Mouse (Mus musculus) liver, postnatal 0 days (tissue): Measurements from ENCODE around the gene Utp18. TPM values are rescaled to one million over a fixed set of nuclear protein-coding genes. Genes with fewer than 3 reads are reported as not detected.

Source experiments
- ATAC-seq: fragments of 200-750 bp; cut with Nextera tagmentation; 2 replicates; pipeline ENCODE4 v1.8.0; 2017; ENCODE audit warnings: mild to moderate bottlenecking, moderate library complexity
- DNase-seq: peaks from one replicate; pipeline ENCODE4 v3.0.0-alpha.2; 2016
- H3K27ac ChIP-seq: fragments of 300-500 bp; sonication (generic); 2 replicates; pipeline ENCODE4 v1.5.1; 2014; ENCODE audit warnings: antibody characterized with exemption, moderate library complexity, mild to moderate bottlenecking, low read depth
- H3K27me3 ChIP-seq: fragments of 300-500 bp; sonication (generic); 2 replicates; pipeline ENCODE4 v1.6.1; 2014; ENCODE audit warnings: low read length, control low read depth, mixed read lengths; ENCODE audit not compliant: insufficient read depth
- H3K36me3 ChIP-seq: fragments of 300-500 bp; sonication (generic); replicated peaks from 2 replicates; pipeline ENCODE4 v1.6.1; 2014; ENCODE audit warnings: mild to moderate bottlenecking, control low read depth, low read length, moderate library complexity, mixed read lengths; ENCODE audit not compliant: insufficient read depth
- H3K4me1 ChIP-seq: fragments of 300-500 bp; sonication (generic); 2 replicates; pipeline ENCODE4 v1.6.1; 2014; ENCODE audit warnings: antibody characterized with exemption, mild to moderate bottlenecking, control low read depth; ENCODE audit not compliant: insufficient read depth
- H3K4me2 ChIP-seq: fragments of 300-500 bp; sonication (generic); 2 replicates; pipeline ENCODE4 v1.6.1; 2014; ENCODE audit warnings: low read depth, mild to moderate bottlenecking, low read length, moderate library complexity, mixed read lengths
- H3K4me3 ChIP-seq: fragments of 300-500 bp; sonication (generic); 2 replicates; pipeline ENCODE4 v1.5.1; 2014; ENCODE audit warnings: low read depth, low read length
- H3K9ac ChIP-seq: fragments of 300-500 bp; sonication (generic); replicated peaks from 2 replicates; pipeline ENCODE4 v1.6.1; 2014; ENCODE audit warnings: mild to moderate bottlenecking, moderate library complexity
- H3K9me3 ChIP-seq: fragments of 300-500 bp; sonication (generic); 2 replicates; pipeline ENCODE4 v1.6.1; 2016; ENCODE audit warnings: mild to moderate bottlenecking, control low read depth, low read length, mixed read lengths
- CTCF ChIP-seq: sonication (generic); IDR thresholded peaks from 2 replicates; pipeline ENCODE4 v1.5.1; 2016; ENCODE audit warnings: antibody characterized with exemption, low read depth
- EP300 ChIP-seq: IDR thresholded peaks from 2 replicates; pipeline ENCODE4 v1.6.1; 2016; ENCODE audit warnings: antibody characterized with exemption, low read depth, mild to moderate bottlenecking
- WGBS: fragments of 180-500 bp; shearing (Covaris S2); extraction: QIAGEN DNeasy Blood & Tissue Kit; methylation state at CpG from one replicate; pipeline ENCODE4 v1.1.7; 2014; ENCODE audit not compliant: insufficient replicate concordance; 5-methylcytosine and 5-hydroxymethylcytosine counted together
- polyA plus RNA-seq: library from polyadenylated mRNA; unstranded; fragments of >200 nt; fragmentation: Nextera tagmentation; extraction: Ambion mirVana; gene quantifications from 2 replicates; pipeline ENCODE4 v1.2.1, GENCODE M21; 2015

Utp18 gene
- polyA plus RNA-seq, 1 experiment from 2014 or later: 9.1 TPM

DNA sequence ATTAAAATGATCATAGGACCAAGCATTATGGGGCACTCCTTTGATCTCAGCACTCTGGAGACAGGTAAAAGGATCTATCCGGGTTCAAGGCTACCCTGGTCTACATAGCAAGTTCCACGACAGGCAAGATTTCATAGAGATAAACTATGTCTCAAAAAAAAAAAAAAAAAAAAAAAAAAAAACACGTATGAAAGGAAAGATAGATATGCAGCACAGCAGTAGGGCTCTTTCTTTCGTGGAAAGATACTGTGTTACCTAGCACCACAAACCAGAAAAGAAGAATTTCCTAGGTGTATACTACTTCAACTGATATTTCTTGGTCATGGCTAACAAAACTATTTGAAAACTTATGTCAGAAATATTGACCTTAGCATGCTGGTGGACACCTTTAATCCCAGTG, 21.3 kb upstream of the Utp18 start:
- TF ChIP-seq EP300 (no peak), CTCF (no peak)
- no peak for DNase-seq
- no peaks in the 10 kb centered on the region for H3K9me3 ChIP-seq
- H3K4me2 ChIP-seq: no peak overlapping the region
- H3K4me3 ChIP-seq: no peak overlapping the region
- ATAC-seq: no peak
- H3K4me1 ChIP-seq: peaks cover 4% of the 10 kb centered on the region; the same call in 1 of the 2 replicates
- no peak overlapping the region for H3K27ac ChIP-seq
- H3K27me3 ChIP-seq: no peaks in the 10 kb centered on the region
- H3K36me3 ChIP-seq: peaks cover 43% of the 10 kb centered on the region
- WGBS: 64% methylated on average over 4 of the region's 4 CpGs
- H3K9ac ChIP-seq: no peak overlapping the region

DNA sequence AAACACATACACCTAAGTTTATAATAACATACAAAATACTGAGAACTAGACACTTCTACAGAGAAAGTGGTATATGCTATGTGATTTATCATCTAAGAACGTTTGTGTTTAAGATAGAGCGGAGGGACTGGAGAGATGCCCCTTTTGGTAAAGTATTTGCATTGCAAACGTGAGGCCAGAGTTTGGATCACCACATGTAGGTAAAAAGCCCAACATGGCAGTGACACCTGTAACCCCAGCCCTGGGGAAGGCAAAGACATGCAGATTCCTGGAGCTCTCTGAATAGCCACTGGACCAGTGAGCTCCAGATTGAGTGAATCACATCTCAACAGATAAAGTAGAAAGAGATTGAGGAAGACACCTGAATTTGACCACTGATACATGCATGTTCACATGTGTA, 12.2 kb upstream of the Utp18 start:
- Histone ChIP-seq H3K27me3 (no peaks in the 10 kb centered on the region), H3K36me3 (peaks cover 10% of the 10 kb centered on the region), H3K4me3 (no peak overlapping the region), H3K4me2 (no peak overlapping the region), H3K4me1 (no peaks in the 10 kb centered on the region; the same call in 1 of the 2 replicates), H3K9me3 (no peaks in the 10 kb centered on the region), H3K27ac (no peak overlapping the region), H3K9ac (no peak overlapping the region)
- no peak for DNase-seq
- no peak for ATAC-seq
- 76% methylated on average over 3 of the region's 3 CpGs for WGBS
- TF ChIP-seq EP300 (no peak), CTCF (no peak)

DNA sequence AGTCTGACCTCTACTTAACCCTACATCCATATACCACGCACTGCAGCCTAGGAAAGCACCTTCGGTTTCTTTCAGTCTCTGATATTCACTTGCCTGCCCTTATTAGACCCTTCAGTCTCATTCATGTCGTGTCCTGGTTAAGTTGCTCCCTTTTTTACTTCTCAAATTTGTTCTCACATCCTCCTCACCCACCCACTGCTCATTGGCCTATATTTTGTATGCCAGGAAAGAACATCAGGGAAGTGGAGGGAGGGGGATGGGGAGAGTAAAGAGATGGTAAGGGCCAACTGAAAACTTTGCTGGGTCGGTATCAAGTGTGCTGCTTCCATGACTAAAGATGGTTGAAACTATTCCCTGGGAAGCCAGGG, 1.5 kb upstream of the Utp18 start:
- H3K27ac ChIP-seq: peak overlapping the region; percentile 97
- H3K27me3 ChIP-seq: no peaks in the 10 kb centered on the region
- DNase-seq (no peak), ATAC-seq (no peak)
- H3K36me3 ChIP-seq: peaks cover 7% of the 10 kb centered on the region
- peak overlapping the region; percentile 96 for H3K4me3 ChIP-seq
- WGBS: 6% methylated on average over 4 of the region's 4 CpGs
- TF ChIP-seq EP300 (no peak), CTCF (no peak)
- no peaks in the 10 kb centered on the region for H3K9me3 ChIP-seq
- H3K4me1 ChIP-seq: peaks cover 17% of the 10 kb centered on the region
- H3K4me2 ChIP-seq: peak overlapping the region; percentile 99
- H3K9ac ChIP-seq: peak overlapping the region; percentile 97

DNA sequence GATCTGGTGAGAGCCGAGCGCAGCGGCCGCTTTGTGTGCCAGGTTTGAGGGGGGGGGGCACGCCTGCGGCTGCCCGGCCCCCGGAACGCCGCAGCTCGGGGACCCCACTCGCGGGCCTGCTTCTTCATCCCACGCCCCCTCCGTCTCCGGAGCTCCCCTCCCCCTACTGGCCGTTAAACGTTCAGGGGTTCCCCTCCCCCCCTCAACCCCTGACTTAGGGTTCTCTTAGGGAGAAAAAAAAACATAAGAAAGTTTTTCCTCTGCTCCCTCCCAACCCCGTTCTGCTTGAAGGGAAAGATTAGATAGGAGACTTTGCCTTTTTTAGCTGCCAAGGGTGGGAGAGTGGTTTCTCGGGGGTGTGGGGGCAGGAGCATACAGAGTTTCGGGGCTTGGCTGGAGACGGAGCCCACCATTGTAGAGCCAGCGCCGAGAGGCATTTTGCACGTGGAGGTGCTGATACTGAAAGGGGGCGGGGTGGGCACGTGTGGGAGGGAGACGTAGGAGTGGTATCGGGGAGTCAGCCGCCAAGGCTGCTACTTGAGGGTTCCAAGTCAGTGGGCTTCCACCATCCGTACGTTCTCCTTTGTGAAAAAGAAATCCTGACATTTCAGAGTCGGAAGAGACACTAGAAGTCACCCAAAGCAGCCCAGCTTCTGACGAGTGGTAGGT, 979 bp upstream of the Utp18 start:
- Histone ChIP-seq H3K9ac (peak overlapping the region; percentile 97), H3K9me3 (no peaks in the 10 kb centered on the region), H3K4me2 (peak overlapping the region; percentile 99), H3K4me1 (peaks cover 17% of the 10 kb centered on the region), H3K36me3 (peaks cover 10% of the 10 kb centered on the region), H3K27me3 (no peaks in the 10 kb centered on the region), H3K27ac (peak overlapping the region; percentile 97), H3K4me3 (peak overlapping the region; percentile 96)
- ATAC-seq: no peak
- peak; percentile 62 for DNase-seq
- under 1% methylated on average over 34 of the region's 34 CpGs for WGBS
- TF ChIP-seq CTCF (0 out of 2 replicates have a peak, but pooled peaks have one; percentile 11), EP300 (no peak)

DNA sequence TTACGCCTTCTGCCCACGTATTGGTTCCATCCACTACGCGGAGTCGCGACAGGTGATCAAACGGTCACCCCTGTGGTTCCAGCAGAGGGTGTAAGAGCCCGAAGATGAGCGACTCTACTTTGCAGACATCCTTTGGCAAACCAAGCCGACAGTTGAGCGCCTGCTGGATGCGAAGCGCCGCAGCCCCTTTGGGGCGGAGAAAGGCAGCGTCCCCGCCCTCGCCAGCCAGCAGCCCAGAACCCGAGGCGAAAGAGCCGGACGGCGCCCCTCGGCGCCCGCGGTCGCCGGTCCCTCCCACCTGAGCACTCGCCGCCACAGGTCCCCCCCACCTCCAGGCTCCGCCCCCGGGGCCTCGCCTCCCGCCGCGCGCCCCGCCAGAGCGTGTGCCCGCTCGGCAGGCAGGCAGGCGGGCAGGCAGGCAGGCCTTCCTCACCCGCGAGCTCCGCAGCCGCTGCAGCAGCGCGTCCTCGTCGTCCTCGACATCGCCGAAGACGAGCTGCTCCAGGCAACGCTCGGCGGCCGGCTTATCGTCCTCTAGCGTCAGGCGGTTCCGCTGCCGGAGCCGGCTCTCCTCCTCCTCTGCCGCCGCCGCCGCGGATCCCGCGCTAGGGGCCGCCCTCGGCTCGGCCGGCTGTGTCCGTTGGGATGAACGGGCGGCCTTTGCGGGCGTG, 530 bp downstream of the Utp18 start:
- Histone ChIP-seq H3K27ac (peak overlapping the region; percentile 97), H3K4me2 (peak overlapping the region; percentile 99), H3K36me3 (peaks cover 22% of the 10 kb centered on the region), H3K4me3 (peak overlapping the region; percentile 96), H3K4me1 (peaks cover 17% of the 10 kb centered on the region), H3K27me3 (no peaks in the 10 kb centered on the region), H3K9me3 (no peaks in the 10 kb centered on the region), H3K9ac (peak overlapping the region; percentile 97)
- peak; percentile 85 for DNase-seq
- under 1% methylated on average over 68 of the region's 81 CpGs for WGBS
- peak; percentile 70 for ATAC-seq
- peak; percentile 50 for TF ChIP-seq CTCF
- TF ChIP-seq EP300: no peak

DNA sequence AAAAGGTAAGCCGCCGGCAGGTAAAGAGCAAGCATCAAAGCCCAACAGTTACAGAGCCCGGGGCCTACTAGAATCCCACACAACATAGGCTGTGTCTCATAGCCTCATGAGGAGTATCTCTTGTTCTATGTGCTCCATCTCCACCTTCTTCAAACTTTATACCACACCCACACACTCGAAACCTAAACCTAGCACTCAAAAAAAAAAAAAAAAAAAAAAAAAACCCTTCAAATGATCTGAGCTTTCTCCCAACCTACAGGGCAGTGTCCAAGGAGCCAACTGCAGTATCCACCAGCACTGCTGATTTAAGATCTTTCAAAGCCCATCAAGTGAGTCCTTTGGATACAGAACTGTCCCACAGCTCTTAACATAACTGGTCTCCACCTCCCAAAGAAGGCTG, 1.5 kb downstream of the Utp18 start:
- Histone ChIP-seq H3K9ac (peak overlapping the region; percentile 97), H3K4me3 (peak overlapping the region; percentile 96), H3K27me3 (no peaks in the 10 kb centered on the region), H3K4me2 (peak overlapping the region; percentile 99), H3K36me3 (peaks cover 31% of the 10 kb centered on the region), H3K4me1 (peaks cover 17% of the 10 kb centered on the region), H3K9me3 (no peaks in the 10 kb centered on the region), H3K27ac (no peak overlapping the region)
- WGBS: 75% methylated on average over 4 of the region's 4 CpGs
- TF ChIP-seq EP300: no peak
- no peak for TF ChIP-seq CTCF
- no peak for ATAC-seq
- DNase-seq: no peak
